Comparison of ENCODE assay signal across 9 mouse cellular contexts in the genomic region with DNA sequence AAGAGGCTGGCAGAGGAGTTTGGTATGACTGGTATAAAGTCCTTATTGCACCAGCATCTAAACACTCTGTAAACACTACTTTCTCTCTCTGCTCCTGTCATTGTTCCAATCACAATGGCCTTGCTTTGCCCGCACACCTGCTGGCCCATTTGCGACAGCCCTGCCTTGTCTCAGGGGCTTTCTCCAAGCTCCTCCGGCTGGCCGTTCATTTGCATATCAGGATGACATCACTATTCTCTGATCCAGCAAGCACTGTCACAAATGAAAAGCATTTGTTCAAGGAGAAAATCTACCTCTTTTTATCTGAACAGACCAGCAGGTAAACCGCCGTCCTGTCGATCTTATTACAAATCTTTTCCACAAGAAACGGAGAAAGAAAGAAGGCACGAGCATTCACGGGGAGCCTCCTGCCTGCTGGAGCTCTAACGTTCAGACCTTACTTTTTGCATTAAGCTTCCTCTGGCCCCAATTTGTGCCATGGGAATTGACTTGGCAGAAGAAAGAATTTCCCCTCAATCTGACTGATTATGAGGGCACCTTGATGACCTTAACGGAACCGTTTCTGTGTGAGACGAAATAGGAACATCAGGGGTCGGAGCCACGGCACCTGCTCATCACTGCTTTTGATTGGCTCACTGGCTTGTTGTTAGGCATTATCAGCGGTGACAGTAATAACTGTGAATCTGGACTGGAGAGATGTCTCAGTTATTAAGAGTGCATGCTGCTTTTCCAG. TPM values are rescaled to one million over a fixed set of nuclear protein-coding genes. Genes with fewer than 3 reads are reported as not detected.
DNase-seq lines count a peak whose midpoint lies in the region; ATAC-seq lines count a peak whose summit lies in the region.
"Had no signal": no experiment of that assay in that cellular context is flagged by ENCODE, and none has a peak within 500 bp of the region (broad histone marks: within the 10 kb centered on the region; RNA-seq: fewer than 3 reads in every experiment).

No protein-coding gene starts in this region.

- peak overlapping the region; percentile 69 for H3K27ac ChIP-seq in lung, embryonic 16.5 days (ENCODE audit: low read length)
- peak overlapping the region; percentile 30; the same call in 1 of the 2 replicates for H3K27ac ChIP-seq in hindbrain, embryonic 12.5 days

- ATAC-seq in lung, embryonic 16.5 days (ENCODE audit: low read depth) = no peak
- peak; percentile 75 for ATAC-seq in hindbrain, embryonic 12.5 days (ENCODE audit: low FRiP score)

- peak; percentile 42 for DNase-seq in cerebellum, postnatal 14 days
- no peak for DNase-seq in cerebellum, adult 8-10 months
- DNase-seq in lung, postnatal 25 days (ENCODE audit: low spot score) = no peak
- no peak for DNase-seq in spleen, adult 12 weeks (ENCODE audit: low spot score)
- DNase-seq in adipocyte (ENCODE audit: low spot score) = no peak
- no peak for DNase-seq in gastrocnemius, adult 8-10 months (ENCODE audit: low spot score in 2 of 2)
- DNase-seq: gastrocnemius, postnatal 36 days had no signal

- H3K4me3 ChIP-seq in lung, embryonic 16.5 days (ENCODE audit: low read length) = no peak overlapping the region
- H3K4me3 ChIP-seq in hindbrain, embryonic 12.5 days = peak overlapping the region; percentile 24

- no peak overlapping the region for H3K9ac ChIP-seq in lung, embryonic 16.5 days (ENCODE audit: low read length)
- no peak overlapping the region; the same call in 1 of the 2 replicates for H3K9ac ChIP-seq in hindbrain, embryonic 12.5 days

- H3K36me3 ChIP-seq in lung, embryonic 16.5 days (ENCODE audit: control insufficient read depth, insufficient read depth, low read length) = no peaks in the 10 kb centered on the region
- H3K36me3 ChIP-seq in hindbrain, embryonic 12.5 days = no peaks in the 10 kb centered on the region

- no peaks in the 10 kb centered on the region; the same call in 1 of the 2 replicates for H3K27me3 ChIP-seq in lung, embryonic 16.5 days (ENCODE audit: control insufficient read depth, insufficient read depth, low read depth, low read length)
- no peaks in the 10 kb centered on the region for H3K27me3 ChIP-seq in hindbrain, embryonic 12.5 days

- H3K4me2 ChIP-seq in lung, embryonic 16.5 days (ENCODE audit: low read depth, low read length) = no peak overlapping the region
- H3K4me2 ChIP-seq in hindbrain, embryonic 12.5 days (replicated peaks) = peak overlapping the region; percentile 45

- no peaks in the 10 kb centered on the region for H3K9me3 ChIP-seq in lung, embryonic 16.5 days (ENCODE audit: control insufficient read depth, low read length)
- H3K9me3 ChIP-seq in hindbrain, embryonic 12.5 days (replicated peaks) = no peaks in the 10 kb centered on the region

- 37% methylated on average over 17 of the region's 17 CpGs for WGBS in lung, embryonic 16.5 days
- WGBS in hindbrain, embryonic 12.5 days = 18% methylated on average over 17 of the region's 17 CpGs

- peaks cover 11% of the 10 kb centered on the region for H3K4me1 ChIP-seq in lung, embryonic 16.5 days (replicated peaks; ENCODE audit: control insufficient read depth, insufficient read depth, low read length)
- peaks cover 17% of the 10 kb centered on the region for H3K4me1 ChIP-seq in hindbrain, embryonic 12.5 days

RNA-seq across cellular contexts. Expression of gene Gpr88, which starts 30.6 kb away (rescaled TPM):
- 0.47 and 0.57 TPM in 2 replicates for polyA plus RNA-seq in lung, embryonic 16.5 days (2015; fragmentation: Nextera tagmentation; extraction: Ambion mirVana)
- 1.7 and 2.0 TPM in 2 replicates for polyA plus RNA-seq in hindbrain, embryonic 12.5 days (2016; fragmentation: Nextera tagmentation; extraction: Ambion mirVana)
- not detected for total RNA-seq in gastrocnemius, adult 8-10 months (2022)
- total RNA-seq: gastrocnemius, postnatal 36 days had no signal

Comparison
In these comparisons a context has a peak if more than half of its experiments do, and no peak if none do; other contexts are left out.
1. DNase-seq: peak in cerebellum, postnatal 14 days (2 of 2); none in cerebellum, adult 8-10 months (single experiment), lung, postnatal 25 days (single experiment), spleen, adult 12 weeks (single experiment), adipocyte (single experiment) and gastrocnemius, adult 8-10 months (0 of 2).